Mouse (Mus musculus) testis, adult 2 months (tissue): Measurements from ENCODE around the gene Rpl12.

ENCODE experiments used
- CTCF ChIP-seq: fragments of 200-500 bp; IDR thresholded peaks from 2 replicates; pipeline ENCODE4 v1.5.1; 2012; ENCODE audit warnings: low read depth, mild to moderate bottlenecking, inconsistent platforms, low read length, moderate library complexity; ENCODE audit not compliant: control insufficient read depth, insufficient read depth, insufficient replicate concordance
- POLR2A ChIP-seq: fragments of 200-500 bp; IDR thresholded peaks from 2 replicates; pipeline ENCODE4 v1.6.1; 2012; ENCODE audit warnings: low read depth, mild to moderate bottlenecking, inconsistent platforms, low read length, moderate library complexity; ENCODE audit not compliant: control insufficient read depth

- TF ChIP-seq POLR2A (no peak), CTCF (no peak)
Observed at GRCm38 (mm10) chr2:32914362-32914761, 47.0 kb upstream of the Rpl12 start.
